Mouse (Mus musculus) midbrain, embryonic 14.5 days (tissue): ENCODE results near the gene 4921524J17Rik. TPM values are rescaled to one million over a fixed set of nuclear protein-coding genes. Genes with fewer than 3 reads are reported as not detected.
A peak's percentile ranks its signal among the peaks of the same experiment; 100 is the strongest.

ENCODE experiments used
- ATAC-seq: fragments of 200-750 bp; cut with Nextera tagmentation; 2 replicates; pipeline ENCODE4 v1.8.0; 2017; ENCODE audit warnings: moderate number of reproducible peaks, moderate library complexity; ENCODE audit not compliant: low FRiP score, low TSS enrichment
- DNase-seq: peaks from one replicate; pipeline ENCODE4 v3.0.0-alpha.2; 2015
- H3K27ac ChIP-seq: fragments of 300-500 bp; sonication (generic); replicated peaks from 2 replicates; pipeline ENCODE4 v1.5.1; 2014; ENCODE audit warnings: mild to moderate bottlenecking, low read depth, low read length, moderate library complexity
- H3K27me3 ChIP-seq: fragments of 300-500 bp; sonication (generic); 2 replicates; pipeline ENCODE4 v1.6.1; 2014; ENCODE audit warnings: low read length, control low read depth, mixed read lengths; ENCODE audit not compliant: control insufficient read depth, insufficient read depth
- H3K36me3 ChIP-seq: fragments of 300-500 bp; sonication (generic); 2 replicates; pipeline ENCODE4 v1.6.1; 2014; ENCODE audit warnings: low read length, control low read depth; ENCODE audit not compliant: control insufficient read depth, insufficient read depth
- H3K4me1 ChIP-seq: fragments of 300-500 bp; sonication (generic); 2 replicates; pipeline ENCODE4 v1.6.1; 2014; ENCODE audit warnings: mild to moderate bottlenecking, antibody characterized with exemption, low read length, control low read depth; ENCODE audit not compliant: control insufficient read depth, insufficient read depth
- H3K4me2 ChIP-seq: fragments of 300-500 bp; sonication (generic); 2 replicates; pipeline ENCODE4 v1.6.1; 2014; ENCODE audit warnings: mild to moderate bottlenecking, low read length, moderate library complexity
- H3K4me3 ChIP-seq: fragments of 300-500 bp; sonication (generic); replicated peaks from 2 replicates; pipeline ENCODE4 v1.5.1; 2014; ENCODE audit warnings: low read depth, low read length
- H3K9ac ChIP-seq: fragments of 300-500 bp; sonication (generic); replicated peaks from 2 replicates; pipeline ENCODE4 v1.6.1; 2014; ENCODE audit warnings: mild to moderate bottlenecking, low read length, moderate library complexity
- H3K9me3 ChIP-seq: fragments of 300-500 bp; sonication (generic); 2 replicates; pipeline ENCODE4 v1.6.1; 2016; ENCODE audit warnings: low read length, control low read depth, mixed read lengths; ENCODE audit not compliant: control insufficient read depth
- WGBS: fragments of 180-500 bp; shearing (Covaris S2); extraction: QIAGEN DNeasy Blood & Tissue Kit; methylation state at CpG from one replicate; pipeline ENCODE4 v1.1.7; 2014; 5-methylcytosine and 5-hydroxymethylcytosine counted together
- polyA plus RNA-seq: library from polyadenylated mRNA; unstranded; fragments of >200 nt; fragmentation: Nextera tagmentation; extraction: Ambion mirVana; gene quantifications from 2 replicates; pipeline ENCODE4 v1.2.1, GENCODE M21; 2014

The 4921524J17Rik gene
- polyA plus RNA-seq, 1 experiment from 2014 or later: 40.9 TPM

DNA sequence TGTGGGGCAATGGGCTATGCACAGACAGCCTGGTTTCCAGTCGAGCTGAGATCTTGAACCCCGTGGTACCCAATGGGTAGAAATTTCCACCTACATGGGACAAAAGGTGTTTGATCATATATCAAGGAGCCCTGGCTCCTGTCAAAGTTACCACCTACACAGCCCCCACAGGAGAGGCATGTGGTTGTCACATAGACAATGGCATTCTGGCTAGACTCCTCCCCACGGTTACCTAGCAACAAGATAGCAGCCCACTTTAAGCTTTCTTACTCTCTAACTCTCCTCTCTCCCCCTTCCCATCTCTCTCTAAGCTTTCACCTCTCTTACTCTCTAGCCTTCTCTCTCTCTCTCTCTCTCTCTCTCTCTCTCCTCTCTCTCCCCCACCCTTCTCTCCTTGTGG is 27.2 kb downstream of the 4921524J17Rik start:
- 50% methylated on average over 3 of the region's 3 CpGs for WGBS
- Histone ChIP-seq H3K27me3 (no peaks in the 10 kb centered on the region), H3K4me3 (no peak overlapping the region), H3K36me3 (0 out of 2 replicates have a peak, but pooled peaks cover 8% of the 10 kb centered on the region), H3K9ac (no peak overlapping the region), H3K4me2 (no peak overlapping the region), H3K9me3 (no peaks in the 10 kb centered on the region), H3K4me1 (no peaks in the 10 kb centered on the region), H3K27ac (no peak overlapping the region)
- no peak for ATAC-seq
- peak; percentile 25 for DNase-seq

DNA sequence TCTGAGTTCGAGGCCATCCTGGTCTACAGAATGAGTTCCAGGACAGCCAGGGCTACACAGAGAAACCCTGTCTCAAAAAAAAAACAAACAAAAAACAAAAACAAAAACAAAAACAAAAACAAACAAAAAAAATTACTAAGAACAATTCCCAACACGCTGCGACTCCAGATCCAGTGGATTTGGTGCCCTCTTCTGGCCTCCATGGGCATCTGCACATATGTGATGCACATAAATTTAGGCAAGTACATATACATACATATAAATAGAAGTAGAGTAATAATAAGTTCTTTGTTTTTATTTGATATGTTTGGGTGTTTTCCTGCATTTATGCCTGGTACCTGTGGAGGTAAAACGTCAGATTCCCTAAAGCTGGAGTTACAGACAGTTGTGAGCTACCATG is 34.1 kb downstream of the 4921524J17Rik start:
- no peak overlapping the region for H3K4me3 ChIP-seq
- ATAC-seq: no peak
- H3K27me3 ChIP-seq: no peaks in the 10 kb centered on the region
- 88% methylated on average over 4 of the region's 4 CpGs for WGBS
- DNase-seq: no peak
- no peaks in the 10 kb centered on the region for H3K9me3 ChIP-seq
- H3K9ac ChIP-seq: no peak overlapping the region
- no peaks in the 10 kb centered on the region for H3K4me1 ChIP-seq
- H3K36me3 ChIP-seq: no peaks in the 10 kb centered on the region
- H3K4me2 ChIP-seq: no peak overlapping the region
- H3K27ac ChIP-seq: no peak overlapping the region

DNA sequence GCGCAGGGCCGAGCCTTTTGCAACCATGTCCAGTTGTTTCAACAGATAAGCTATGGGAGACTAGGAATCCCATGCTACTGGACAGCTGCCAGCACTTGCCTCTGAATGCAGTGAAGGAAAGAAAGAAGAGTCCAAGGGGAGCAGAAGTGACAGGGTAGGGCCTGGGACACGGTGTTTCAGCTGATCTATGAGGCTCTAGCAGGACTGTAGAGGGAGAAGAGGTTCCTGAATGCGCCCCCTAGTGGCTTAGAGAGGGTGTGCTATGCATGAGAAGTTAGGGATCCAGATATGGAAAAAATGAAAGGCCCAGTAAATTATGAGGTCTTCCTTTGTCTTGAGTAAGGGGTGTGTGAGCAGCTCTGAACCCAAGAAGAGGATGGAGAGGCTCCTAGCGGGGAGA is 35.1 kb downstream of the 4921524J17Rik start:
- Histone ChIP-seq H3K27me3 (no peaks in the 10 kb centered on the region), H3K27ac (no peak overlapping the region), H3K36me3 (no peaks in the 10 kb centered on the region), H3K9me3 (no peaks in the 10 kb centered on the region), H3K4me1 (no peaks in the 10 kb centered on the region), H3K4me2 (no peak overlapping the region), H3K4me3 (no peak overlapping the region), H3K9ac (no peak overlapping the region)
- no peak for ATAC-seq
- 52% methylated on average over 5 of the region's 5 CpGs for WGBS
- DNase-seq: peak; percentile 50

DNA sequence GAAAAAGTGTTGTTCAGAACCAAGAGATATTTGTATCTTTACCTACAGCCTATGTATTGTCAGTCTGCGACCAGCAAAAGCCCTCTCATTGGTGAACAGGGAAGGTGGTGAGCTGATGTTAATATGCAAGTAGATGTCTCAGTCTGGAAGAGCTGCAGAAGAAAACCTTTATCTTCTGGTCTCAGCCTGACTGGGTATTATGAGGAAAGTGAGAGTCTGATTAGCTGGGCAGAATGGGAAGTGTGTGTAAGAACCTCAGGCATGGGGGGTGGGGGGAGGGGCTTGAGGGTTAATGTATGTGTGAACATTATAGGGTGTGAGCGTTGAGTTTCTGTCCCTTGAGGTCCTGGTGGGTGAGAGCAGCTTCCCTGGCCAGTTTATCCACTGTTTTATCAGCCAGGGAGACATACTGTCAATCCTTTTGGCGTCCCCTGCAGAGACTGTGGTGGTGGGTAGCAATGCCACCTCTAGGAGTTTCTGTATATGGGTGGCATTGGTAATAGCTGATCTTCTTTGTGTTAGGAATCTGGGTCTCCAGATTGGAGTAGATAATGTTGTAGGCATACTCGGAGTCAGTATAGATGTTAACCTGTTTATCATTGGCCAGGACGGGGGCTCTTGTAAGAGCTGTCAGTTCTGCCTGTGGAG is 36.1 kb downstream of the 4921524J17Rik start:
- no peak for DNase-seq
- ATAC-seq: no peak
- Histone ChIP-seq H3K4me3 (no peak overlapping the region), H3K36me3 (no peaks in the 10 kb centered on the region), H3K4me1 (no peaks in the 10 kb centered on the region), H3K9ac (no peak overlapping the region), H3K4me2 (no peak overlapping the region), H3K27me3 (no peaks in the 10 kb centered on the region), H3K9me3 (no peaks in the 10 kb centered on the region), H3K27ac (no peak overlapping the region)
- WGBS: 87% methylated on average over 5 of the region's 5 CpGs

DNA sequence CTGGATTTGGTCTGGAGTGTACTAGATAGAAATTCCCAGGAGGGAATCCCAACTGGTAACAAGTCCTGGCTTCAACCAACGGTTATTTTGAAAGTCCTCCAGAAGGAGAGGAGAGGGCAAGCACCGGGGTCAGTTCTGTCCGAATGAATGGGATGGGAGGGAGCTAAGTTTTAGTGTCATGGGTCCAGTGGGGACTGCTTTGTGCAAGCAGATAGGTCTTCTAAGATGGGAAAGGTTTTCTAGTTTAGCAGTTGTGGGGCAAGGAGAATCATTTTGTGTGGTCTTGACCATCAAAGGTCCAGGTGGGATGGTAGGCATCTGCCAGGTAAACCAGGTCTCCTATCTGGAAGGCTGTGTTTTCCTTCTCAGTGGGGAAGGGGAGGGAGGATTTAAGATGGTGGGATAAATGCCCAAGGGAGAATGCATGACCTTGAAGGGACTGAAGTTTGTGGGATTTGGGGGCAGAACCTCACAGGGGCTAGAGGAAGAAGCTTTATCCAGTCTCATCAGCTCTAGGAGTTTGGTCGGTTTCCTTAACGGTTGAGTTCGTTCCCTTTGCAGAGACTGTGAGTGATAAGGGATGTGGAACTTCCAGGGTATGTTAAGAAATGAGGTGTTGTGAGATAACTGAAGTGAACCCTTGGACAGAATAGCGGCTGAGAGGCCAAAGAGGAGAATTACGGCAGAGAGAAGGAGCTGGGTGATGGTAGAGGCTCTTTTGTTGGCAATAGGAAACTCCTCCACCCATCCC is 36.8 kb downstream of the 4921524J17Rik start:
- H3K4me3 ChIP-seq: no peak overlapping the region
- 94% methylated on average over 8 of the region's 8 CpGs for WGBS

DNA sequence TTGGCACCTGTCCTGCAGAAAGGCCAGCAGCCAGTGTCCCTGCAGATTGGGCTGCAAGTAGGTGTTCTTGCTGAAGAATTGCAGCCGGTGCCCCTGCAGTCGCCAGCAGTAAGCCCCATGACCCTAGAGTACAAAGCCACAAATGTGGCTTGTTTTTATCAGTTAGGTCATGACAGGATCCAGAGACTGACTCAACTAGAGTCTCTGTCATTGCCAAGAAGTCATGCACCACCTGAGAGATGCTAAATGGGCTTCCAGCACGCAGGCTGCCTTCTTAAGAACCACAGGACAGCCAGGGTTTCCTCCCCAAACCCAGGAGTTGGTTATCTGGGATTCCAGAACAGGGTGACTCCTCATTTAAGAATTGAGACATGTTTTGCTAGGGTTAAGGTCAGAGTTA is 37.6 kb downstream of the 4921524J17Rik start:
- DNase-seq: no peak
- Histone ChIP-seq H3K4me1 (no peaks in the 10 kb centered on the region), H3K36me3 (no peaks in the 10 kb centered on the region), H3K4me2 (no peak overlapping the region), H3K27ac (no peak overlapping the region), H3K27me3 (no peaks in the 10 kb centered on the region), H3K4me3 (no peak overlapping the region), H3K9me3 (no peaks in the 10 kb centered on the region), H3K9ac (no peak overlapping the region)
- ATAC-seq: no peak
- 75% methylated on average over 3 of the region's 3 CpGs for WGBS

More for the DNA sequence above, 36.8 kb downstream of the 4921524J17Rik start:
- H3K9ac ChIP-seq: no peak overlapping the region
- DNase-seq: no peak
- no peak overlapping the region for H3K27ac ChIP-seq
- ATAC-seq: no peak
- no peaks in the 10 kb centered on the region for H3K4me1 ChIP-seq
- no peaks in the 10 kb centered on the region for H3K9me3 ChIP-seq
- no peak overlapping the region for H3K4me2 ChIP-seq
- no peaks in the 10 kb centered on the region for H3K36me3 ChIP-seq
- no peaks in the 10 kb centered on the region for H3K27me3 ChIP-seq

DNA sequence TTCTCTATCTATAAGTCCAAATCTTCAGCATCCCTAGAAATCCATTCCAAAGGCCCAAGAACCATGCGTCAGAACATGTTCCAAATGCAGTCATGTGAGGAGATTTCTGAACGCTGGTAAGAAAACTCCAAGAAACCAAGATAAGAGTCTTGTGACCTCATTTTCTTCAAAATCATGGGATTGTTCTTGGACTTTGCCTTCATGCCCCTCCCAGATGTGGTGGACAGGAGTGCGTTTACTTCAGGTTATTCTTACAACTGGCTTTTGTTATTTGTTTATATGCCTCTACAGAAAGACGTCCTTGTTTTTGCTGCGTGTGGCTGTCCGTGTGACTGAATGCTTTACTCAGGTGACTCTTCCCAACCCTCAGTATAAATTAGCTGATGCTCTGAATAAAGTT is 39.4 kb downstream of the 4921524J17Rik start:
- Histone ChIP-seq H3K9ac (no peak overlapping the region), H3K4me2 (no peak overlapping the region), H3K4me1 (no peaks in the 10 kb centered on the region), H3K36me3 (no peaks in the 10 kb centered on the region), H3K27me3 (no peaks in the 10 kb centered on the region), H3K9me3 (no peaks in the 10 kb centered on the region), H3K4me3 (no peak overlapping the region), H3K27ac (no peak overlapping the region)
- 95% methylated on average over 6 of the region's 6 CpGs for WGBS
- ATAC-seq: no peak
- no peak for DNase-seq

DNA sequence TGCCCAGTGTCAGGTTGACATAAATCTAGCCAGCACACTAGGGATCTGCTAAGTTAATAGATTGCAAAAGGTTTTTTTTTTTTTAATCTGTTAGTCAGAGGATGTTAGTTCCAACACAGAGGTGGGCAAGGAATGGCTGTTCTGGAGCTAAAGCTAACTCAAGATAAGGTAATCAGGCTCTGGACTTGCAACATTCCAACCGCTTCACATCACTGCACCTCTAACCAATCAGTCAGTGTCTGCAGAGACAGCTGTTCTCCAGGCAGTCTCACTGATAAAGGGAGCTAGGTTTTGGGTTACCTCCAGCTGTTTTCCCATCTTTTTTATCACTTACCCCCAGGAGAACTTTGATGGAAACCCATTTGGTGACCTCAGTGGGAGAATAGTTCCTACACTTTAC is 41.2 kb downstream of the 4921524J17Rik start:
- no peaks in the 10 kb centered on the region for H3K36me3 ChIP-seq
- H3K27me3 ChIP-seq: no peaks in the 10 kb centered on the region
- no peaks in the 10 kb centered on the region for H3K4me1 ChIP-seq
- no peak overlapping the region for H3K4me3 ChIP-seq
- no peak overlapping the region for H3K27ac ChIP-seq
- no peak for DNase-seq
- ATAC-seq: no peak
- 94% methylated on average over 1 of the region's 1 CpGs for WGBS
- H3K4me2 ChIP-seq: no peak overlapping the region
- no peak overlapping the region for H3K9ac ChIP-seq
- H3K9me3 ChIP-seq: no peaks in the 10 kb centered on the region

DNA sequence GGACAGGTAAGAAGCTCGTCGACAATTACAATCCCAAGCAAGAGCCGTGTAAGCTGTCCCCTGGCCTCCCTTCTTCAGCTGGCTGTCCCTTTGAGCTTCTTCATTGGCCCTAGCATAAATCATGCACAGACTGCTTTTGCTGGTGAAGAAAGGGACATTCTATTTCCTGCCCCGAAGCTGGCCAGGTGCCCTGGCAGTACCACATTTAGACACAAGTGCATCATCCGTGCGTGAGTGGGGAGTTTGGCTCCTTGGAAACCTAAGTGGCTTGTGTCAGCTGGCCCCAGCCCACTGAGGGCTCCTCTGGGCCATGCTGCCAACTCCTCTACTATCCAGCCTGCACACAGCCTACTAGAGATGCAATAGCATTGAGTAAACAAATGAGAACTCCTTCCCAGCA is 46.4 kb downstream of the 4921524J17Rik start, which contains the start of gene Mylk3:
Gene Mylk3 (minus strand): TSS at position 141 of the 400 bp plus-strand sequence.
- Histone ChIP-seq H3K27me3 (no peaks in the 10 kb centered on the region), H3K9me3 (no peaks in the 10 kb centered on the region), H3K4me2 (no peak within 1 kb of the TSS), H3K9ac (no peak within 1 kb of the TSS), H3K4me3 (no peak within 1 kb of the TSS), H3K4me1 (no peaks in the 10 kb centered on the region), H3K27ac (no peak within 1 kb of the TSS), H3K36me3 (no peaks in the 10 kb centered on the region)
- DNase-seq: no peak
- WGBS: 90% methylated on average over 6 of the region's 6 CpGs
- ATAC-seq: no peak
